7 mouse cellular contexts compared by ENCODE assay signal in the genomic region with DNA sequence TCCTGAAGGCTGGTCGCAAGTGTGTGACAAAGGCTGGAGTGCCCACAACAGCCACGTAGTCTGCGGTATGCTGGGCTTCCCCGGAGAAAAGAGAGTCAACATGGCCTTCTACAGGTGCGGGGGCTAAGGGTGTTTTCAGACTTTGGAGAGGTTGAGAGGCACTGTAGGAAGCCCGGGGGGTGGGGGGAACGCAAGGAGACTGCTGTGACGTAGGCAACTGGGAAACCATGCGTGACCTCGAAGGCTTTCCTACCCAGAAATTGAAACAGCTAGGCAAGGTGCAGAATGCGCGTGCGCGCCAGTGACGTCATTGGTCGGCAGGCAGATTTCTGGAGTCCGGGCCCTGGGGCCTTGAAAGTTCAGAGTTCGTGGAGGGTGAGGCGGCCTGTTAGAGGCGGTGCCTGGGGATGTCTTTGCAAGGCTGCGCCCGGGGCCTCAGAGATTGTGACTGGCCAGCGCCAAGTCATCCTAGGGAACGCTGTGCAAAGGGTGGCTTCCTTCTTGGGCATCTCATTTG. TPM values are rescaled to one million over a fixed set of nuclear protein-coding genes. Genes with fewer than 3 reads are reported as not detected.
DNase-seq lines count a peak whose midpoint lies in the region; ATAC-seq and TF ChIP-seq lines count a peak whose summit lies in the region.

No protein-coding gene starts in this region.

- TF ChIP-seq CTCF in brain, embryonic 14.5 days (IDR thresholded peaks at IDR 0.05; ENCODE audit: borderline replicate concordance, extremely low read depth, insufficient read depth, insufficient read length): no peak

- WGBS in heart, embryonic 12.5 days: 11% methylated on average over 24 of the region's 24 CpGs
- WGBS in kidney, embryonic 15.5 days: 12% methylated on average over 24 of the region's 24 CpGs
- WGBS in limb, embryonic 14.5 days: 10% methylated on average over 24 of the region's 24 CpGs
- whole genome bisulfite sequencing in midbrain, embryonic 15.5 days: 11% methylated on average over 24 of the region's 24 CpGs

- no peak overlapping the region for H3K9ac ChIP-seq in heart, embryonic 12.5 days
- no peak overlapping the region for H3K9ac ChIP-seq in kidney, embryonic 15.5 days
- 0 out of 2 replicates have a peak overlapping the region, but pooled peaks have one; percentile 25 for H3K9ac ChIP-seq in limb, embryonic 14.5 days (ENCODE audit: low read depth, low read length, severe bottlenecking)
- no peak overlapping the region for H3K9ac ChIP-seq in midbrain, embryonic 15.5 days

- peak overlapping the region; percentile 59 for H3K4me2 ChIP-seq in heart, embryonic 12.5 days
- H3K4me2 ChIP-seq in kidney, embryonic 15.5 days: peak overlapping the region; percentile 62
- H3K4me2 ChIP-seq in limb, embryonic 14.5 days (replicated peaks; ENCODE audit: low read depth, low read length, severe bottlenecking): peak overlapping the region; percentile 35
- peak overlapping the region; percentile 69 for H3K4me2 ChIP-seq in midbrain, embryonic 15.5 days

- TF ChIP-seq POLR2A in brain, embryonic 14.5 days (IDR thresholded peaks at IDR 0.05; ENCODE audit: borderline replicate concordance, extremely low read depth, insufficient read depth, insufficient read length, poor library complexity, severe bottlenecking): no peak
- no peak for TF ChIP-seq POLR2A in limb, embryonic 14.5 days (IDR thresholded peaks at IDR 0.05; ENCODE audit: borderline replicate concordance, extremely low read depth, insufficient read depth, insufficient read length)

- DNase-seq in brain, embryonic 14.5 days (ENCODE audit: low read depth): peak; percentile 80
- DNase-seq in limb, embryonic 14.5 days (ENCODE audit: low spot score): peak; percentile 54
- DNase-seq in spleen, adult 18-20 months: peak; percentile 93 to 99

- H3K27ac ChIP-seq in heart, embryonic 12.5 days (ENCODE audit: poor library complexity, severe bottlenecking): no peak overlapping the region
- 0 out of 2 replicates have a peak overlapping the region, but pooled peaks have one; percentile 7 for H3K27ac ChIP-seq in kidney, embryonic 15.5 days
- no peak overlapping the region for H3K27ac ChIP-seq in limb, embryonic 14.5 days (replicated peaks; ENCODE audit: low read depth, low read length)
- H3K27ac ChIP-seq in midbrain, embryonic 15.5 days: no peak overlapping the region

- peaks cover 82% of the 10 kb centered on the region for H3K4me1 ChIP-seq in erythroblast, embryonic 14.5 days (ENCODE audit: control insufficient read depth)
- peaks cover 26% of the 10 kb centered on the region for H3K4me1 ChIP-seq in heart, embryonic 12.5 days (replicated peaks)
- H3K4me1 ChIP-seq in kidney, embryonic 15.5 days: peaks cover 29% of the 10 kb centered on the region
- H3K4me1 ChIP-seq in limb, embryonic 14.5 days (ENCODE audit: control insufficient read depth, insufficient read depth, low read length): peaks cover 19% of the 10 kb centered on the region
- H3K4me1 ChIP-seq in midbrain, embryonic 15.5 days: peaks cover 13% of the 10 kb centered on the region

- peak; percentile 75 for ATAC-seq in heart, embryonic 12.5 days (ENCODE audit: insufficient number of reproducible peaks, low FRiP score)
- peak; percentile 65 for ATAC-seq in kidney, embryonic 15.5 days (replicated peaks; ENCODE audit: low FRiP score)
- peak; percentile 50 for ATAC-seq in limb, embryonic 14.5 days (ENCODE audit: low FRiP score, low read depth)
- peak; percentile 60 for ATAC-seq in midbrain, embryonic 15.5 days (replicated peaks)

- H3K27me3 ChIP-seq in erythroblast, embryonic 14.5 days (ENCODE audit: control insufficient read depth): peaks cover 22% of the 10 kb centered on the region
- H3K27me3 ChIP-seq in heart, embryonic 12.5 days (replicated peaks): peaks cover 64% of the 10 kb centered on the region
- no peaks in the 10 kb centered on the region for H3K27me3 ChIP-seq in kidney, embryonic 15.5 days
- H3K27me3 ChIP-seq in limb, embryonic 14.5 days (ENCODE audit: control insufficient read depth, insufficient read depth, low read length): no peaks in the 10 kb centered on the region
- peaks cover 7% of the 10 kb centered on the region for H3K27me3 ChIP-seq in midbrain, embryonic 15.5 days (replicated peaks)

- peak overlapping the region; percentile 37 for H3K4me3 ChIP-seq in erythroblast, embryonic 14.5 days (replicated peaks)
- H3K4me3 ChIP-seq in heart, embryonic 12.5 days: peak overlapping the region; percentile 21
- H3K4me3 ChIP-seq in kidney, embryonic 15.5 days (replicated peaks): peak overlapping the region; percentile 30
- 0 out of 2 replicates have a peak overlapping the region, but pooled peaks have one; percentile 6 for H3K4me3 ChIP-seq in limb, embryonic 14.5 days (replicated peaks; ENCODE audit: low read length)
- H3K4me3 ChIP-seq in midbrain, embryonic 15.5 days: peak overlapping the region; percentile 35

- H3K9me3 ChIP-seq in erythroblast, embryonic 14.5 days (ENCODE audit: control insufficient read depth, low read length): no peaks in the 10 kb centered on the region
- no peaks in the 10 kb centered on the region for H3K9me3 ChIP-seq in heart, embryonic 12.5 days (replicated peaks)
- no peaks in the 10 kb centered on the region for H3K9me3 ChIP-seq in kidney, embryonic 15.5 days (replicated peaks)
- H3K9me3 ChIP-seq in limb, embryonic 14.5 days (ENCODE audit: control insufficient read depth, low read length): no peaks in the 10 kb centered on the region
- no peaks in the 10 kb centered on the region for H3K9me3 ChIP-seq in midbrain, embryonic 15.5 days

- no peaks in the 10 kb centered on the region for H3K36me3 ChIP-seq in erythroblast, embryonic 14.5 days (ENCODE audit: control insufficient read depth)
- H3K36me3 ChIP-seq in heart, embryonic 12.5 days: no peaks in the 10 kb centered on the region
- H3K36me3 ChIP-seq in kidney, embryonic 15.5 days: no peaks in the 10 kb centered on the region
- peaks cover 4% of the 10 kb centered on the region; the same call in 1 of the 2 replicates for H3K36me3 ChIP-seq in limb, embryonic 14.5 days (ENCODE audit: control insufficient read depth, insufficient read depth, low read length)
- no peaks in the 10 kb centered on the region for H3K36me3 ChIP-seq in midbrain, embryonic 15.5 days (replicated peaks)

RNA-seq across cellular contexts. Expression of gene Loxl3, which starts 4.6 kb away (rescaled TPM):
- 6.7 and 7.3 TPM in 2 replicates for polyA plus RNA-seq in brain, embryonic 14.5 days (2012; rRNA removed)
- 0.01 and 0.02 TPM in 2 replicates for polyA plus RNA-seq in erythroblast, embryonic 14.5 days (2012)
- 5.7 and 8.0 TPM in 2 replicates for polyA plus RNA-seq in heart, embryonic 12.5 days (2016; fragmentation: Nextera tagmentation; extraction: Ambion mirVana)
- polyA plus RNA-seq in kidney, embryonic 15.5 days (2015; fragmentation: Nextera tagmentation; extraction: Ambion mirVana): 18.0 and 21.6 TPM in 2 replicates
- 55.6 and 58.6 TPM in 2 replicates for polyA plus RNA-seq in limb, embryonic 14.5 days (2012; rRNA removed)
- 24.1 and 26.0 TPM in 2 replicates for polyA plus RNA-seq in limb, embryonic 14.5 days (2014; fragmentation: Nextera tagmentation; extraction: Ambion mirVana)
- polyA plus RNA-seq in midbrain, embryonic 15.5 days (2015; fragmentation: Nextera tagmentation; extraction: Ambion mirVana): 6.8 and 7.6 TPM in 2 replicates

RNA-seq across cellular contexts. Expression of gene Dok1, which starts 5.3 kb away (rescaled TPM):
- polyA plus RNA-seq in brain, embryonic 14.5 days (2012; rRNA removed): 2.7 and 2.9 TPM in 2 replicates
- 27.8 and 28.7 TPM in 2 replicates for polyA plus RNA-seq in erythroblast, embryonic 14.5 days (2012)
- 8.1 and 11.3 TPM in 2 replicates for polyA plus RNA-seq in heart, embryonic 12.5 days (2016; fragmentation: Nextera tagmentation; extraction: Ambion mirVana)
- 13.7 and 14.7 TPM in 2 replicates for polyA plus RNA-seq in kidney, embryonic 15.5 days (2015; fragmentation: Nextera tagmentation; extraction: Ambion mirVana)
- 17.1 and 17.4 TPM in 2 replicates for polyA plus RNA-seq in limb, embryonic 14.5 days (2012; rRNA removed)
- polyA plus RNA-seq in limb, embryonic 14.5 days (2014; fragmentation: Nextera tagmentation; extraction: Ambion mirVana): 9.6 and 11.4 TPM in 2 replicates
- 2.3 TPM in 2 replicates for polyA plus RNA-seq in midbrain, embryonic 15.5 days (2015; fragmentation: Nextera tagmentation; extraction: Ambion mirVana)

RNA-seq across cellular contexts. Expression of gene Aup1, which starts 15.8 kb away (rescaled TPM):
- polyA plus RNA-seq in brain, embryonic 14.5 days (2012; rRNA removed): 222 and 386 TPM in 2 replicates
- polyA plus RNA-seq in erythroblast, embryonic 14.5 days (2012): 310 and 339 TPM in 2 replicates
- 120 and 131 TPM in 2 replicates for polyA plus RNA-seq in heart, embryonic 12.5 days (2016; fragmentation: Nextera tagmentation; extraction: Ambion mirVana)
- polyA plus RNA-seq in kidney, embryonic 15.5 days (2015; fragmentation: Nextera tagmentation; extraction: Ambion mirVana): 196 and 221 TPM in 2 replicates
- 331 and 427 TPM in 2 replicates for polyA plus RNA-seq in limb, embryonic 14.5 days (2012; rRNA removed)
- 131 and 136 TPM in 2 replicates for polyA plus RNA-seq in limb, embryonic 14.5 days (2014; fragmentation: Nextera tagmentation; extraction: Ambion mirVana)
- polyA plus RNA-seq in midbrain, embryonic 15.5 days (2015; fragmentation: Nextera tagmentation; extraction: Ambion mirVana): 182 and 198 TPM in 2 replicates

RNA-seq across cellular contexts. Expression of gene Htra2, which starts 16.5 kb away (rescaled TPM):
- polyA plus RNA-seq in brain, embryonic 14.5 days (2012; rRNA removed): 63.4 and 99.1 TPM in 2 replicates
- 6.2 and 6.6 TPM in 2 replicates for polyA plus RNA-seq in erythroblast, embryonic 14.5 days (2012)
- polyA plus RNA-seq in heart, embryonic 12.5 days (2016; fragmentation: Nextera tagmentation; extraction: Ambion mirVana): 86.7 and 86.9 TPM in 2 replicates
- 83.9 and 87.5 TPM in 2 replicates for polyA plus RNA-seq in kidney, embryonic 15.5 days (2015; fragmentation: Nextera tagmentation; extraction: Ambion mirVana)
- 99.8 and 116 TPM in 2 replicates for polyA plus RNA-seq in limb, embryonic 14.5 days (2012; rRNA removed)
- polyA plus RNA-seq in limb, embryonic 14.5 days (2014; fragmentation: Nextera tagmentation; extraction: Ambion mirVana): 47.0 and 48.4 TPM in 2 replicates
- 79.0 and 81.2 TPM in 2 replicates for polyA plus RNA-seq in midbrain, embryonic 15.5 days (2015; fragmentation: Nextera tagmentation; extraction: Ambion mirVana)

RNA-seq across cellular contexts. Expression of gene Dqx1, which starts 19.1 kb away (rescaled TPM):
- 1.0 and 1.8 TPM in 2 replicates for polyA plus RNA-seq in brain, embryonic 14.5 days (2012; rRNA removed)
- 0.14 and 0.18 TPM in 2 replicates for polyA plus RNA-seq in erythroblast, embryonic 14.5 days (2012)
- 0.48 and 0.64 TPM in 2 replicates for polyA plus RNA-seq in heart, embryonic 12.5 days (2016; fragmentation: Nextera tagmentation; extraction: Ambion mirVana)
- 3.1 and 4.0 TPM in 2 replicates for polyA plus RNA-seq in kidney, embryonic 15.5 days (2015; fragmentation: Nextera tagmentation; extraction: Ambion mirVana)
- 1.9 and 2.5 TPM in 2 replicates for polyA plus RNA-seq in limb, embryonic 14.5 days (2012; rRNA removed)
- 0.35 and 0.37 TPM in 2 replicates for polyA plus RNA-seq in limb, embryonic 14.5 days (2014; fragmentation: Nextera tagmentation; extraction: Ambion mirVana)
- 0.51 and 0.75 TPM in 2 replicates for polyA plus RNA-seq in midbrain, embryonic 15.5 days (2015; fragmentation: Nextera tagmentation; extraction: Ambion mirVana)
